Mouse (Mus musculus): ENCODE measurements around the gene P2rx7.

Gene P2rx7

DNA sequence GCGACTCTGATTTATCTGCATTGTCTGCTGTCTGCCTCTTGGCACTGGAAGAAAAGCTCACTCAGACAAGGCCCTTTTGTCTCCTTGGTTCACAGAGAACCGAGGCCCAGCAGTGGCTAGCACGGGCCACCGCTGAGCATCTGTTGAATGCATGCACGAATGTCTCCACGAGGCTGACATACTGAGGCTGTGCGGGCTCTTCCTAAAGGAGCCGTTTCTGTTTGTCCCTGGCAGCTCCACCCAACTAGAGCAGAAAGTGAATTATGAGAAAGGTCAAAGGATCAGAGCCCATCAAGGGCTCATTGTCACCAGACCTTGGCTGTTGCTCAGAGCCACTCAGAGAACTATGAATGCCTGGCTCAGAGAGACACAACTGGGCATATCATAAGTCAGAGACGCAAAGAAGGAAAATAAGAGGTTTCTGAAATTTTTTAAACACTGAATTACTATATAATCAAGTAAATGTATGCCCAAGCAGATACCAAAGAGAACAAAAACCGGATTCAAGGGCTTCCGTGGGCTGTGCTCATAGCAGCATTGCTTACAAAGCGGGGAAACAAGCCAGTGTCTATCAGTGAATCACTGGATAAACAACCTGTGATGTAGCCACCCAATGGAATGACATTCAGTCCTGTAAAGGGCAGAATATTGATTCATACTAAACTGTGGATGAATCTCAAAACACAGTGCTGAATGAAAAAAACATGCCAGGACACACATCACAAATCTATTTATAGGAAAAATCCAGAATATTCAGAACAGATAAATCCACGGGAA, 49.9 kb downstream of the P2rx7 start:
- DNase-seq (ENCODE audit: low spot score): no peak

GRCm38 (mm10) chr5:122695516-122695915, 51.8 kb downstream of the P2rx7 start:
- DNase-seq (ENCODE audit: low spot score): no peak

DNA sequence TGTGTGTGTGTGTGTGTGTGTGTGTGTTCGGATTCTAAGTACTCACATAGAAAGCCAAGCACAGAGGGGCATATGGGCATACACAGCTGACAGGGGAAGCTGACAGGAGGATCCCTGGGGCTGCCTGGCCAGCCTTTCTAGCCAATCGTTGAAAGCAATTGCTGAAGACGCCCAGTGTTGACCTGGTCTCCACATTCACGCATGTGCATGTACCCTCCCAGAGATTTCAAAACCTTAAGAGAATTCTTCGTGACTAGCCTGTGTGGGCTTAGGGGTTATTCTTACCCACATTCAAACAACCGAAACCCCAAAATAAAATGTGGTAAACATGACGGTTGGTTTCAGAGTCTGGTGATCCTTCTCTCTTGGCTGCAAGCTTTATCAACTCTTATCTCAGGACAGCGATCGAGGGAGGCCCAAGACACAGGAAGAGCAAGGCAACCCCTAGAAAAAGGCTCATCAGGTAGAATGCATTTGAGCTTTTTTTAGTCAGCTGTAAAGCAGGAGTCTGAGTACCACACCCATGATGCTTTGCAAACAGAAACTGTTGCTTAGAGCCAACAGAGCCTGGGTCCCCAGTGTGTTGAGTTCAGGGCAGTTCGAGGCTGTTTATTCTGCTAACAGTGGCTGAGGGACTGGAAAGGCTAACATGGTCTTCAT, 54.5 kb downstream of the P2rx7 start:
- DNase-seq (ENCODE audit: low spot score): no peak

GRCm38 (mm10) chr5:122698701-122699060, 55.0 kb downstream of the P2rx7 start:
- no peak for DNase-seq (ENCODE audit: low spot score)

DNA sequence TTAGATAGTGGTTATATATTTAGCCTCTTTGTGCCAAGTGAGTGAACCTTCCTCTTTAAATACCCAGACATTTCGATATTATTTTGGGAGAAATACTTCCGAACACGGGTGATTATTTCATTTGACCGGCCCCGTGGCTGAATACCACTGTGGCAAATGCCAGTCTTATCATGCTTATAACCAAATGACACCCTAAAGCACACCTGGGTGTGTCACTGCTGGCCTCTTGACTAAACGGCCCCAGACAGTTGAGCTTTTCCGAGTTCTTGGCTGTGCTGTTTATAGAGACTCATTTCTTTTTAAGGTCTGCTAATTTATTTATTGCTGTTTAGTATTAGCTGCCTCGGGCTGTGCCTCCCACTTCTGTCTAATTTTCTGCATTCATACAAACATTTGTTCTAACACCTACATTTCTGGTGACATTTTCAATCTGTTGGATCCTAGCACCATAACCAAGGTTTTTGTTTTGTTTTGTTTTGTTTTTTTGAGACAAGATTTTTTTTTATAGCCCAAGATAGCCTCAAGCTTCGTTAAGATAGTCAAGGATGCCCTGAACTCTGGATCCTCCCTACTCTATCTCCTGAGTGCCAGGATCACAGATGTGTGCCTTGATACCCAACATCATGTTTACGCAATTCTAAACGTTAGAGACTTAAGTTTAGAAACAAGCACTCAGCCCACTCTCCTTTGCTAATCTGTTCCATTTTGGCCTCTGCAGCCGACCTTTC, 56.6 kb downstream of the P2rx7 start:
- DNase-seq (ENCODE audit: low spot score): no peak

- DNase-seq (ENCODE audit: low spot score): no peak
These were observed 57.1 kb downstream of the P2rx7 start for GRCm38 (mm10) chr5:122700837-122701212.

- DNase-seq (ENCODE audit: low spot score): no peak
These were observed 58.4 kb downstream of the P2rx7 start for GRCm38 (mm10) chr5:122702156-122702555.

GRCm38 (mm10) chr5:122703574-122703973, 59.9 kb downstream of the P2rx7 start:
- no peak for DNase-seq (ENCODE audit: low spot score)

DNA sequence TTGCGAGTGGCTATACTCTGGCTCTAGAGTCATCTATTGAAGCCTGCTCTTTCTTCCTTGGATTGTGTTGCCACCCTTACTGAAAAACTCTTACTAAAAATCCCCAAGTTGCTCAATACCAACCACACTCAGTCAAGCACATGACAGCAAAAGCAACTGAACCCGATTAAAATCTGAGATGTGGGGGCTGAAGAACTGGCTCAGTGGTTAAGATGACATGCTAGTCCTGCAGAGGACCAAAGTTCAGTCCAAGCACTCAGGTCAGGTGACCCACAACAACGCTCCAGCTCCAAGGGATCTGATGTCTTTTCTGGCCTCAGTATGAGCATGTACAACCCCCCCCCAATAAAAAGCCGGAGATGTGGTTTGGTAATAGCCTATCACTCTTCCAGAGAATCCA, 60.9 kb downstream of the P2rx7 start:
- no peak for DNase-seq (ENCODE audit: low spot score)

DNA sequence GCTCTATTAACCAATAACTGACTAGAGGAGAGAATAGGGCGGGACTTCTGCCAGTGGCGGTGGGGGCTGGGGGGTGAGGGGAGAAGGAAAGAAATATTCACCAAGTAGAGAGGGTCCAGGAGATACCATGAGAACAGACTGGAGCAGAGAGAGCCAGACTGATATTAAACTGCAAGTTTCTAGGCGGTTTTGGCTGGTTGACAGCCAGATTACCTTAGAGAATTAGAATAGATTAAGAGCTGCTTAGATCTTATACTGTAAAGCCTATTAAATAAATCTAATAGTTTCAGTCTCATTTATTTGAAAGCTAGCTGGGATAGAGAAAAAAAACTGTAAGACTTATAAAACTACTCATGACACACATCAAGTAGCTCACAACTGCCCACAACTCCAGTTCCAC, 61.5 kb downstream of the P2rx7 start:
- no peak for DNase-seq (ENCODE audit: low spot score)

DNA sequence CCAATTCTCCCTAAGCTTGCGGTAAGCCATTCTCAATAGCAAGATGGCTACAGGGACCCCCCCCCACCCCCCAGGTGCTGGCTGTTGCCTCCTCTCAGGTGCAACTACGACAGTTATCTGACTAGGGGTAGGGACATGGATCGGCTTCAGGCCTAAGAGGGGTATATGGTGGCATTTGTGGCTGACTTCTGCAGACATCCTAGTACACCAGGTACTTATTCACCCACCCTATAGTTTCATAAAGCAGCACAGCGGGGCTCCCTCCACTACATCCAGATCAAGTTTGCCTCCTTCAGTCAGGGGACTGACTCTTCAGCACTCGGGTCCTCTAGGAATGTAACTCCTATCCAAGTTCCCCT, 63.2 kb downstream of the P2rx7 start:
- DNase-seq (ENCODE audit: low spot score): peak; percentile 23

DNA sequence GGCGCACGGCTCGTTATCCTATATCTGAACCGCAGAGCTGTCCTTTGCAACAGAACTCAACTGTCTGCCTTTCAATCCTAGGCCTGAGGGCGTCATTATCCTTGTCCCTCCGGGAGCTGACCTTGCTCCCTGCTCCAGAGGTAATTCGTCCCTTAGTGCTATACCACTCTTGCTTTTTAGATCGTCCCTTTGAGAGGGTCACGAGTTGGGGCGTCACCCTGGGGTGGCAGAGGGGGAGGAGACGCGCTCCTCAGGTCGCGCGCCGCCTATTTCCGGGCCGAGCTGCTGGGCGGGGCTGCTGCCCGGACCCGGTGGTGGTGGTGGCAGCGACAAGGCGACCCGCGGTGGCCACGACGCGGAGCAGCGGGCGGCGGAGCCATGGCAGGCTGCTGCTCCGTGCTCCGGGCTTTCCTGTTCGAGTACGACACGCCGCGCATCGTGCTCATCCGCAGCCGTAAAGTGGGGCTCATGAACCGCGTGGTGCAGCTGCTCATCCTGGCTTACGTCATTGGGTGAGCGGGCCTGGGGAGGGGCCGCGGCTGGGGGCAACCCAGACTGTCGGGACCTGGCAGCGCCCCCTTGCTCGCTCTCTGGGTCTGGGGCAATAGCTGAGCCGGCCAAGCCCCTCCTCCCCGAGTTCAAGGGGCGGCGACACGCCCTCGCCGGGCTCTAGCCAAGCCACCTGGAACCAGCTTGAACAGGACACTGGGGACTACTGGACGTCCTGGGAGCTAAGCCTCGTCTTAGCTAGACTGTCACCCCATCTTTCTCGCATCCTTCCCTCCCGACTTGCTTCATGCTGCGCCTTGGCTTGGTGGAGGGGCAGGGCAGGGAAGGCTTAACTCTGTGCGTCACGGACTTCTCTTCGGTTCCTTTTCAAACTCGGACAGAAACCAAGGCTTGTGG, 63.8 kb downstream of the P2rx7 start, which contains the start of gene P2rx4:
P2rx4 (plus strand) TSS at position 269 of the 906 bp plus-strand sequence.
- DNase-seq (ENCODE audit: low spot score): peak; percentile 65

DNA sequence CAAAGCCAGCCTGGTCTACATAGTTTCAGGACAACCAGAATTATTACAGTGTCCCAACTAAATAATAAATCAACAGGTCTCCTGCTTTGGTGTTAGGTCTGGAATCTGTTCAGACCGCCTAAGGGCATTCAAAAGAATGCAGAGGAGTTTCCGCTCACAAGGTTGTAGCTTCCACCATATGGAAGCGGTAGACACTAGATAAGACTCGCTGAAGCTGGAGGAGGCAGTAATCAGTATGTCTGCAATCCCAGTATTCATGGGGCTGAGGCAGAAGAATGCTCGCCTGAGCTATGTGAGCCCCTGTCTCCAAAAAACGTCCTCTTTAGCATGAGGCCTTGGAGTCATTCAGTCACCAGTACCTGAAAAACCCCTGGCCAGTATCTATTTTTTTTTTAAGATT, 65.1 kb downstream of the P2rx7 start:
- DNase-seq (ENCODE audit: low spot score): no peak

GRCm38 (mm10) chr5:122715723-122716122, 72.0 kb downstream of the P2rx7 start:
- DNase-seq (ENCODE audit: low spot score): no peak

DNA sequence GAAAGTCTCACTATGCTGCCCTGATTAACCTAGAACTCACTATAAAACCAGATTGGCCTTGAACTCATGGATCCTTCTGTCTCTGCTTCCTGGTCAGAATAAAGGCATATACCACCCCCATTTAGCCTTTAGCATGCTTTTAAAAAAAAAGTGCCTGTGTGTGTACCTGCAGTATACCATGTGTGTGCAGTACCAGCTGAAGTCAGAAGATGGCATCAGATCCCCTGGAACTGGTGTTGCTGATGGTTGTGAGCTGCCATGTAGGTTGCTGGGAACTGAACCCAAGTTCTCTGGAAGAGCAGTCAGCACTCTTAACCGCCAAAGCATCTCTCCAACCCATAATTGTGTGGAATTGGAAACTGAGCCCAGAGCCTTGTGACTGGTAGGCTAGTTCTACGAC, 73.1 kb downstream of the P2rx7 start:
- no peak for DNase-seq (ENCODE audit: low spot score)

GRCm38 (mm10) chr5:122718400-122718799, 74.7 kb downstream of the P2rx7 start:
- DNase-seq (ENCODE audit: low spot score): no peak

- DNase-seq (ENCODE audit: low spot score): no peak
These were observed 75.5 kb downstream of the P2rx7 start for GRCm38 (mm10) chr5:122719168-122719567.

DNA sequence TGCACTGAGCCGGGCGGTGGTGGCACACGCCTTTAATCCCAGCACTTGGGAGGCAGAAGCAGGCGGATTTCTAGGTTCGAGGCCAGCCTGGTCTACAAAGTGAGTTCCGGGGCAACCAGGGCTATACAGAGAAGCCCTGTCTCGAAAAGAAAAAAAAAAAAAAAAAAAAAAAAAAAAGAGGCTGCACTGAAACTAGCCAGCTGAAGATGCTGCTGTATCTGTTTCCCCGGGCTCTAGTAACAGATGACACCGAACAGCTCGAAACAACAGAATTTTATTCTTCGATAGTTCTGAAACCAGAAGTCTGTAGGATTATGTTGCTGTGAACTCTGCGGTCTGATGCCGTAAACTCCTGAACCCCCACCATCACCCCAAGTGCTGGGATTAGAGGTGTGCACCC, 81.7 kb downstream of the P2rx7 start:
- no peak for DNase-seq (ENCODE audit: low spot score)

- DNase-seq (ENCODE audit: low spot score): peak; percentile 66
These were observed 82.4 kb downstream of the P2rx7 start for GRCm38 (mm10) chr5:122726068-122726467.

GRCm38 (mm10) chr5:122726595-122726994, 82.9 kb downstream of the P2rx7 start:
- DNase-seq (ENCODE audit: low spot score): no peak

GRCm38 (mm10) chr5:122727096-122727495, 83.4 kb downstream of the P2rx7 start:
- no peak for DNase-seq (ENCODE audit: low spot score)

DNA sequence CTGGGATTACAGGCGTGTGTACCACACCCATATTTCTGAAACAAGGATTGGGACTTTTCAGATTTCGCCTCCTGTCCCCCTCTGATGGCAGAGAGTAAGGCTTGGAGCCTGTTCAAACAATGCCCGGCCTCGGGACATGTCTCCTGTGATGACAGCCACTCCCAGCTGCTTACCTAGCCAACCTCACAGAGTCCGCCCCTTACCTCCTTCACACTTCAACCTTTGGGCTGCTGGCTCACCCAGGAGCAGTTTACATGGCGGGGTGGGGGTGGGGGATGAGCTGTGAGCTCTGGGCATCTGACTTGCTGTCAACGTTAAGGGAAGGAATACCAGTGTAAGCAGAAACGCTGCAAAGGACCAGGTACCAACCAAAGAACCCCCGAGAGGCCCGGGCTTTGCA, 87.1 kb downstream of the P2rx7 start:
- DNase-seq (ENCODE audit: low spot score): no peak

Data from ovary, postnatal 14 days (tissue).